Mouse (Mus musculus): ENCODE measurements around the gene Rftn1. TPM values are rescaled to one million over a fixed set of nuclear protein-coding genes. Genes with fewer than 3 reads are reported as not detected.
"Not testable (repeated sequence)": the region's sequence is repeated elsewhere in the genome, so short reads cannot be mapped to it uniquely, and the experiment has no call there.

The Rftn1 gene
- total RNA-seq, 2 experiments from 2014 or later: 8.4 to 9.4 TPM

DNA sequence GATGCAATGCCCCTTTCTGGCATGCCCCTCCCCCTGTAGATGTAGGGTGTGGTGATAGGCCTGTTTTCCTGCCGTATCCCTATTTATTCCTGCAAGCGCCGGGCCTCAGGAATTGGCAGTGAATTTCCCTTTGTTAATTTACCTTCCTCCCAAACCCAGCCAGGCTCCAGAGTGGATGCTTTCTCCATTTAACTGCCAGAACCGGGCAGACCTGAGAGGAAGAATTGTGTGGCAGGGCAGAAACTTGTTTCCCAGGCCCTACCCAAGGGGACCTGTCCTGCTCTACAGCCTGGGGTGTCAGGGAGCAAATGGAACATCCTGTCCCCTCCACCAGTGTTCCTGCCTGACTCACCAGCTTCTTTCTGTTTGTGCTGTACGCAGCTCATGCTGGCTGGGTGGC lies 34.2 kb upstream of the Rftn1 start:
- DNase-seq (ENCODE audit: extremely low spot score in 1 of 2, low spot score in 2 of 2): no peak
- Histone ChIP-seq H3K4me3 (no peak overlapping the region), H3K27ac (no peak overlapping the region)
- intact Hi-C loops (cut with DNase I): no loop called here
- TF ChIP-seq CTCF (IDR thresholded peaks at IDR 0.05): no peak

DNA sequence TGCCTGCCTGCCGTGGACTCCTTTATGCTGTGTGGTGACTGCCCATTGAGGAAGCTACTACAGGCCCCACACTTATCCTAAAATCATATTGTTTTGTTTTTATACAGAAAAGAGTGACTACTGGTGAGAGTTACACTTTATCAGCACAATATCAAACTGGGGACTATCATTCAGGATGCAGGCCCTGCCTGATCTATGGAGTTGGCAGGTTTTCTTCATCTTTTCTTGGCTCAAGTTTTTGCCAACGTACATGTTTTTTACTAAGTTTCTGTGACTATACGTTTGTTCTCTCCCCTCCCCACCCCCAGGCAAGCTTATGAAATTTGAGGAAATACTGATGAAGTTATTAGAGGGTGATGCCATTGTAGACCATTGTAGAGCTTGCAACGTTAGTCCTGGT lies 27.5 kb upstream of the Rftn1 start:
- no peak for TF ChIP-seq CTCF (IDR thresholded peaks at IDR 0.05)
- Histone ChIP-seq H3K4me3 (no peak overlapping the region), H3K27ac (no peak overlapping the region)
- no peak for DNase-seq (ENCODE audit: extremely low spot score in 1 of 2, low spot score in 2 of 2)
- intact Hi-C loops (cut with DNase I): no loop called here

DNA sequence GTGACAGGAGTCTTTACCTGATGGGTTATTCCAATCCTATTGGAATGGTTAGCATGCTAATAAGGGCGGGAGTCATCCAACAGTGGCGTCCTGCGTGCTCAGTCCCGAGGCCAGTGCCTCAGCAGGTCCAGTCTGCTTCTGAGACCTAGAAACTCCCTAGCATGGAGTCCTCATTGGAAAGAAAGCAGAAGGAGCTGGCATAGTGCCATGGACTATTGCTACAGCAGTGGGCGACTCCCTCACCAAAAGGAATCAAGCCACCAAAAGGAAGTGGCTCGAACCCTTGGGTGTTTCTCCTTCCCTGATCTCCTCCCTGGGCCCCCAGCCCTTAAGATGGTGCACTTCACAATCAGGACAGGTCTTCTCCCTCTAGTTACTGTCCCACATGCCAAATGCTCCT lies 24.6 kb upstream of the Rftn1 start:
- Histone ChIP-seq H3K4me3 (no peak overlapping the region), H3K27ac (no peak overlapping the region)
- DNase-seq (ENCODE audit: extremely low spot score in 1 of 2, low spot score in 2 of 2): no peak
- TF ChIP-seq CTCF (IDR thresholded peaks at IDR 0.05): no peak
- intact Hi-C loops (cut with DNase I): no loop called here

DNA sequence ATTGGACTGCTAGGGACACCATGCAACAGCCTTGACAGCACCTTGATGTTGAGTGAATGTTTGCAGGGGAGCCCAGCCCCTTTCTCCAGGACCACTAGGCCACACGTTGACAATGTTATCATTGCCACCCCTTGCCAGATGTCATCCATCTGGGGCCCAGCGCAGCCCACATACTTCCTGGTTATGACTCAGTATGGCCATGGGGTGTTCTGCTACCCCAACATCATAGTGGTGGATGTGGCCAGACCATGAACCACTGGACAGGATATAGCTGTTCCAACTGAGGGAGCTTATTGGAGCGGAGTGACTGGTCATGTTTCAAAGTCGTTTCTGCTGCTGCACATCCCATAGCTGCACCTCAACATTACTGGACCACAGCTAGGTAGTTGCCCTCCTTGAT lies 22.6 kb upstream of the Rftn1 start:
- H3K27ac ChIP-seq: no peak overlapping the region
- DNase-seq (ENCODE audit: extremely low spot score in 1 of 2, low spot score in 2 of 2): no peak
- no peak overlapping the region for H3K4me3 ChIP-seq
- TF ChIP-seq CTCF (IDR thresholded peaks at IDR 0.05): no peak
- intact Hi-C loops (cut with DNase I): no loop called here

DNA sequence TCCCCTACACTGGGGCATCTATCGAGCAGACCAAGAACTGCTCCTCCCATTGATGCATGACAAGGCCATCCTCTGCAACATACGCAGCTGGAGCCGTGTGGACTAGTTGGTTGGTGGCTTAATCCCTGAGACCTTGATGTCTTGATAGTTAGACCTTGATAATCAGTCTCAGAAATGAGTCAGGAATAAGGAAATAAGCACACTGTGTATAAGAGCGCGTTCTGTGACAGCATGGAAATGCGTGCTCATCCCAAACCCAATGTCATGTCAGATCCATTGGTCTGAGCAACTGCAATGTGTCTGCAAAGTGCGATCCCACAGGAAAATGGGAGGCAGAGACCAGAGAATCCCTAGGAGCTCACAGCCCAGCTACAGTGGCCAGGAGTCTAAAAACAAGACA lies 21.3 kb upstream of the Rftn1 start:
- H3K27ac ChIP-seq: no peak overlapping the region
- intact Hi-C loops (cut with DNase I): no loop called here
- H3K4me3 ChIP-seq: no peak overlapping the region
- no peak for DNase-seq (ENCODE audit: extremely low spot score in 1 of 2, low spot score in 2 of 2)
- TF ChIP-seq CTCF (IDR thresholded peaks at IDR 0.05): no peak

DNA sequence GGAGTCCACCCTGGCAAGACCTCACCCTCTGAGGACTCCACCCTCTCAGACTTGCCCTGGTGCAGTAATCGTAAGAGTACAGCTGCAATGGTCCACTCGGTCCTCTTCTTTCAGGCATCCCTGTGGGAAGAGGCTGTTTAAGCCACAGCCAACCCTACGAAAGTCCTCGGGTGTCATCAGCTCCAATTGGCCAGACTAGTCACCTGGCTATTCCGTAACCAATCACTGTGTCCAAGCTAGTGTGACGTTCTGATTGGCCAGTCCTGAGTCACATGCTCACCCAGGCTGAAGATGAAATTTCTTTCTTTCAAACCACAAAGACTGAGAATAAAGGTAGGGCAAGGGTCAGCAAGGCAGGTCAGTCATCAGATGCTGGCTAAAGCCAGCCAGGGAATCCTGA lies 19.4 kb upstream of the Rftn1 start:
- no peak for TF ChIP-seq CTCF (IDR thresholded peaks at IDR 0.05)
- Histone ChIP-seq H3K4me3 (no peak overlapping the region), H3K27ac (no peak overlapping the region)
- DNase-seq (ENCODE audit: extremely low spot score in 1 of 2, low spot score in 2 of 2): no peak
- intact Hi-C loops (cut with DNase I): no loop called here

DNA sequence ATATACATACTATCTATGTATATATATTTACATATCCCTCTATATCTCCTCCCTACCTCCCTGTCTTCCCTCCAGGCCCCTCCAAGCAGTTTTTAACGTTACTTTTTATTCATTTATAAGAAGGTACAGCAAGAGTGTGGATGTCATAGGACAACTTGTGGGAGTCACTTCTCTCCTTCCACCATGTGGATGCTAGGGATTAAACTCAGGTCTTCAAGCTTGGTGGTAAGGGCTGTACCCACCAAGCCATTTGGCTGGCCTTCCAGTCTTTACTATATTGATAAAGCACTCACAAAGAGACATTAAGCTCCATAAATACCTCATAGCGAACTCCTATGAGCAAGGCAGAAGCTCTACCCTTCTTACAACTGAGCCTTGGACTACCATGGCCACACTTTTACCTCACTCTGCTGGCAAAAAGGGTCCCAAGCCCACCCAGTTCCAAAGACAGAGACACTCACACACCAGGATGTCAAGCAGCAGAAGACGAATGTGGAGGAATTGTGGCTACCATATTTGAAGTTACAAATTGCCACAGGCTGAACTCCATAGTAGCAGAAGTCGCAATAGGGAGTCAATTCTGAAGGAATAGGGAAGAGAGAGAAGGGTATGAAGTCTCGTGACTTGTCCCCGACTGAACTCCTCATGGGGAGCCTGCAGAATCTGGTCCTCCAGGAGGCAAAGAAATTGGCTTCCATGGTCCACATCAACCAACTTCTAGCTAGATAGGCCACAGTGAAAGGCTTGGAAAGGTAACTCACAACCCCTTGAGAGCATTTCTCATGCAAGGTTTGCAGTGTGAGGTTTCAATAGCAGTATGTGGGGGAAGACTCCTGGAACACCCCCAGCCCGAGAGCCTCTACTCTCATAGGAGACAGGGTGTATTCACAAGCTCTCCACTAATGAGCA lies 17.9 kb upstream of the Rftn1 start:
- no peak overlapping the region for H3K4me3 ChIP-seq
- no peak overlapping the region for H3K27ac ChIP-seq
- DNase-seq (ENCODE audit: extremely low spot score in 1 of 2, low spot score in 2 of 2): no peak
- intact Hi-C loops (cut with DNase I): no loop called here
- no peak for TF ChIP-seq CTCF (IDR thresholded peaks at IDR 0.05)

DNA sequence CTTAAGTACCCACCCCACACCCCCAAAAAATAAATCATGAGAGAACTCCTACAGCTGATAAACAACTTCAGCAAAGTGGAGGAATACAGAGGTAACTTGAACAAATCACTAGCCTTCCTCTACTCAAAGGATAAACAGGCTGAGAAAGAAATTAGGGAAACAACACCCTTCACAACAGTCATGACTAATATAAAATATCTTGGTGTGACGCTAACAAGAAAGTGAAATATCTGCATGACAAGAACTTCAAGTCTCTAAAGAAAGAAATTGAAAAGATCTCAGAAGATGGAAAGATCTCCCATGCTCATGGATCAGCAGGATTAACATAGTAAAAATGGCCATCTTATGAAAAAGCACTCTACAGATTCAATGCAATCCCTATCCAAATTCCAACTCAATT lies 15.8 kb upstream of the Rftn1 start:
- intact Hi-C loops (cut with DNase I); H3K27ac ChIP-seq; H3K4me3 ChIP-seq; DNase-seq (ENCODE audit: extremely low spot score in 1 of 2, low spot score in 2 of 2): not testable (repeated sequence)

DNA sequence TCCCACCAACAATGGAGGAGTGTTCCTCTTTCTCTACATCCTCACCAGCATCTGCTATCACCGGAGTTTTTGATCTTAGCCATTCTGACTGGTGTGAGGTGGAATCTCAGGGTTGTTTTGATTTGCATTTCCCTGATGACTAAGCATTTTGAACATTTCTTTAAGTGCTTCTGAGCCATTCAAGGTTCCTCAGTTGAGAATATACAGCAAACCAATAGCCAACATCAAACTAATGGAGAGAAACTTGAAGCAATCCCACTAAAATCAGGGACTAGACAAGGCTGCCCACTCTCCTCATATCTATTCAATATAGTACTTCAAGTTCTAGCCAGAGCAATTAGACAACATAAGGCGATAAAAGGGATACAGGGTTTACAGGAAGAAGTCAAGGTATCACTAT lies 15.4 kb upstream of the Rftn1 start:
- DNase-seq (ENCODE audit: extremely low spot score in 1 of 2, low spot score in 2 of 2); intact Hi-C loops (cut with DNase I); H3K27ac ChIP-seq; H3K4me3 ChIP-seq: not testable (repeated sequence)

DNA sequence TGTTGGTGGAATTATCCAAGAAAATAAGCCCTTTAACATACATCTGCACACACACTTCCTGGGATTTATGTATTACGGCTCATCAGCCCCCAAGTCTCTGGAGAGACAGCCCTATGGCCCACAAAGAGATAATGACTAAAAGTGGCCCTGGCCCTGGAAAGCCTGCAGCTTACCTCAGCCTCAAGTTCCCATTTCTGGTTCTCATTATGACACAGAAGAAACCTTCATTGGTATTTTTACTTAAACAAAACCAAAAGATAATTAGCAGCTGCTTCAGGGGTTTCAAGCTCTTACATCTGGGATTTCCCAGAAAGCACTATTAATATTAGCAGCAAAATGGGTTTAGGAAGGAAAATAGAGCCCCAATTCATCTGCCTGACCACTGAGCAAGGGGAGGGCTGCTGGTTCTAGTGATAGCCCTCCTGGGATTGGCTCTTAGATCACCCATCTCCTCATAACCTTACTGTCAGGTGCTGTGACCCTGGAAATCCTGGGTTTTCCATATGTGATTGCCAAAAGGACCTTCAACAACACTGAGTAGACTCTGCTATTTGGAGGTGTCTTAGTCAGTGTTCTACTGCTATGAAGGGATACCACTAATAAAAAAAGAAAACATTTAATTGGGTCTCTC lies 14.8 kb upstream of the Rftn1 start:
- Histone ChIP-seq H3K27ac (no peak overlapping the region), H3K4me3 (no peak overlapping the region)
- intact Hi-C loops (cut with DNase I): no loop called here
- no peak for TF ChIP-seq CTCF (IDR thresholded peaks at IDR 0.05)
- DNase-seq (ENCODE audit: extremely low spot score in 1 of 2, low spot score in 2 of 2): no peak

DNA sequence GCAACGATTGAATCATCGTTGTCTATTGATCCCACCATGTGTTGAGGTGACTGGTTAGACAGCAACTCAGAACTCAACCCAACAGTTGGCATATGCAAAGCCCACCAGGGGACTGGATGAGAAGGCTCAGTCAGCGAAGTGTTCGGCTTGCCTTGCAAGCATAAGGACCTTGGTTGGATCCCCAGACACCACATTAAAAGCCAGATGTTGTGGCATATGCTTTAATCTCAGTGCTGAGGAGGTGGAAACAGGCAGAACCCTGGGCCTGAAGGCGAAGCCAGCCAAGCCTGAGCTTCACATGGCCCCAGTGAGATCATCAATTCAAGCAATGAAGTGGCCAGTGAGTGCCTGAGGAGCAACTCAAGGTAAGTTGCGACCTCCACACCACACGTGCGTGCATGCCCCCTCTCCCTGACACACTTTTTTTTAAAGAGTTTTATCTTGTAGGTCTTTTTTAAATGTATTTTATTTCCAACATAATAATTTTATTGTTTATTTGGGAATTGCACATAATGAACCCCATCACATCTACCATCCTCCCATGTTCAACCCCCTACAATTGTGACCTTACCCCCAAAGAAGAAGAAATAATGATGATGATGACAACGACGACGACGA lies 11.5 kb upstream of the Rftn1 start:
- TF ChIP-seq CTCF (IDR thresholded peaks at IDR 0.05): no peak
- intact Hi-C loops (cut with DNase I): no loop called here
- DNase-seq (ENCODE audit: extremely low spot score in 1 of 2, low spot score in 2 of 2): no peak

DNA sequence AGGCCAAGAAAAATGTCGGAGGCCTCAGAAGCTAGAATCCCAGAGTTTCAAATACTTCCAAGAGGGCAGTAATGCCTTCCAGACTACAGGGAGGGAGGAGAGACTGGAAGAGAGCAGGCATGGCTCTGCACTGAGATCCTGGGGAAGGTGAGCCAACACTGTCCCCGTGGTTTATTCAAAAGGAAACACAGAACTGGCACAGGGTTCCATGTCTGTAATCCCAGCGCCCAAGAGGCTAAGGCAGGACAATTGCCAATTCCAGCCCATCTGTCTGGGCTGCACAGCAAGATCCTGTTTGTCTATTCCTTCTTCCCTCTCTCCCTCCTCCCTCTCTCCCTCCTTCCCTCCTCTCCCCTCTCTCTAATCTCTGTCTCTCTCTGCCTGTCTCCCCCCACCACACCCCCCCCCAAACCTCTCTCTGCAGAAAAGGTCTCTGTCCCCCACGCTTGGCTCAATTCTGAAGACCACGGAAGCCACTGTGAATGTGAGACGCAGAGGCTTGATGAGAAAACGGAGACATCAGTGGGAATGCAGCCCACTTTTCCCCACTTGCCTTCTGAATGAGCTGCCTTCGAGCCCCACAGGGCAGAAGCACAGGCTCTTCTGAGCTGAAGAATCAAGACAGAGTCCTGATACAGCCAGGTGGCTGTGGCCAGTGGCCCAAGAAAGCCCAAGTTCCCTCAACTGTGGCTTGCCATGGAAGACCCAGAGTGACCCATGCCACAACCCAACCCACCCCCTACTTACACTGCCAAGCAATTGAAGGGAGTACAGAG lies 8.8 kb upstream of the Rftn1 start:
- no peak for TF ChIP-seq CTCF (IDR thresholded peaks at IDR 0.05)
- no peak for DNase-seq (ENCODE audit: extremely low spot score in 1 of 2, low spot score in 2 of 2)

More for the DNA sequence above, 11.5 kb upstream of the Rftn1 start:
- Histone ChIP-seq H3K27ac (no peak overlapping the region), H3K4me3 (no peak overlapping the region)

More for the DNA sequence above, 8.8 kb upstream of the Rftn1 start:
- intact Hi-C loops (cut with DNase I): no loop called here
- no peak overlapping the region for H3K4me3 ChIP-seq
- H3K27ac ChIP-seq: no peak overlapping the region

Data from left cerebral cortex, adult 2 months (tissue).